Mouse (Mus musculus) fat pad, adult 2 months (tissue): ENCODE measurements around the gene Mpv17l2.

Experiments used
- DNase-seq: peaks from one replicate; pipeline ENCODE4 v3.0.0-alpha.2; 2011; ENCODE audit warnings: low read depth, low spot score; ENCODE audit errors: extremely low read depth

Mpv17l2 gene

GRCm38 (mm10) chr8:70791294-70791701 lies 30.6 kb upstream of the Mpv17l2 start:
- DNase-seq = no peak

GRCm38 (mm10) chr8:70790846-70791245 lies 30.1 kb upstream of the Mpv17l2 start:
- DNase-seq = no peak

GRCm38 (mm10) chr8:70789046-70789445 lies 28.3 kb upstream of the Mpv17l2 start:
- DNase-seq = no peak

GRCm38 (mm10) chr8:70787941-70788667 lies 27.4 kb upstream of the Mpv17l2 start:
- DNase-seq = no peak

- DNase-seq = no peak
Measured at GRCm38 (mm10) chr8:70787051-70787445, 26.3 kb upstream of the Mpv17l2 start.

GRCm38 (mm10) chr8:70786291-70787050 lies 25.7 kb upstream of the Mpv17l2 start:
- no peak for DNase-seq

GRCm38 (mm10) chr8:70780093-70780492 lies 19.3 kb upstream of the Mpv17l2 start:
- DNase-seq = no peak

- no peak for DNase-seq
Measured at GRCm38 (mm10) chr8:70776496-70777444, 16.0 kb upstream of the Mpv17l2 start, which contains the start of gene Pik3r2. TSS of gene Pik3r2 (minus strand) at chr8:70776713.

GRCm38 (mm10) chr8:70775851-70776495 lies 15.2 kb upstream of the Mpv17l2 start:
- DNase-seq = no peak

GRCm38 (mm10) chr8:70775227-70775626 lies 14.5 kb upstream of the Mpv17l2 start:
- DNase-seq = no peak

GRCm38 (mm10) chr8:70774740-70775139 lies 14.0 kb upstream of the Mpv17l2 start:
- no peak for DNase-seq

- DNase-seq = no peak
Measured at GRCm38 (mm10) chr8:70773833-70774232, 13.1 kb upstream of the Mpv17l2 start.

- DNase-seq = no peak
Measured at GRCm38 (mm10) chr8:70773410-70773809, 12.7 kb upstream of the Mpv17l2 start.

GRCm38 (mm10) chr8:70772890-70773289 lies 12.1 kb upstream of the Mpv17l2 start:
- DNase-seq = no peak

GRCm38 (mm10) chr8:70772075-70772474 lies 11.3 kb upstream of the Mpv17l2 start:
- no peak for DNase-seq

GRCm38 (mm10) chr8:70771217-70771616 lies 10.5 kb upstream of the Mpv17l2 start:
- no peak for DNase-seq

GRCm38 (mm10) chr8:70770748-70771147 lies 10.0 kb upstream of the Mpv17l2 start:
- DNase-seq = no peak

GRCm38 (mm10) chr8:70769858-70770257 lies 9.1 kb upstream of the Mpv17l2 start:
- DNase-seq = no peak

- DNase-seq = no peak
Measured at GRCm38 (mm10) chr8:70769359-70769758, 8.6 kb upstream of the Mpv17l2 start.

GRCm38 (mm10) chr8:70768956-70769355 lies 8.2 kb upstream of the Mpv17l2 start:
- DNase-seq = no peak
